12 mouse cellular contexts compared by ENCODE assay signal in genomic region chr1:133934354-133934963, GRCm38 (mm10). TPM values are rescaled to one million over a fixed set of nuclear protein-coding genes. Genes with fewer than 3 reads are reported as not detected.
DNase-seq lines count a peak whose midpoint lies in the region; ATAC-seq lines count a peak whose summit lies in the region.
"Had no signal": no experiment of that assay in that cellular context is flagged by ENCODE, and none has a peak within 500 bp of the region (broad histone marks: within the 10 kb centered on the region; RNA-seq: fewer than 3 reads in every experiment).

No protein-coding gene starts in this region.

- intact Hi-C loops in gastrocnemius, postnatal 14 days (cut with DNase I; ENCODE audit: low total_unique reads), result no loop called here

- no peak overlapping the region for H3K9ac ChIP-seq in midbrain, embryonic 11.5 days (ENCODE audit: low read length)
- H3K9ac ChIP-seq in midbrain, embryonic 14.5 days (replicated peaks; ENCODE audit: low read length), result no peak overlapping the region
- H3K9ac ChIP-seq in heart, embryonic 16.5 days (ENCODE audit: low read length), result no peak overlapping the region
- H3K9ac ChIP-seq: embryonic facial prominence, embryonic 12.5 days; liver, embryonic 13.5 days; stomach, embryonic 15.5 days had no signal

- DNase-seq in gastrocnemius, postnatal 25 days, result peak; percentile 53
- DNase-seq in gastrocnemius, postnatal 14 days, result no peak
- DNase-seq in midbrain, embryonic 11.5 days (ENCODE audit: low spot score, missing footprints), result peak; percentile 73
- no peak for DNase-seq in midbrain, embryonic 14.5 days
- no peak for DNase-seq in spleen, postnatal 36 days (ENCODE audit: low spot score in 2 of 2)
- DNase-seq in embryo, embryonic 9.5 days (ENCODE audit: extremely low spot score), result no peak
- DNase-seq: kidney, adult 2 months; liver, embryonic 13.5 days had no signal

- H3K9me3 ChIP-seq in midbrain, embryonic 11.5 days (ENCODE audit: control insufficient read depth, low read length), result no peaks in the 10 kb centered on the region
- H3K9me3 ChIP-seq in midbrain, embryonic 14.5 days (ENCODE audit: control insufficient read depth, low read length), result no peaks in the 10 kb centered on the region
- H3K9me3 ChIP-seq in heart, embryonic 16.5 days (replicated peaks; ENCODE audit: control insufficient read depth, low read length), result no peaks in the 10 kb centered on the region
- H3K9me3 ChIP-seq: embryonic facial prominence, embryonic 12.5 days; liver, embryonic 13.5 days; stomach, embryonic 15.5 days had no signal

- H3K27ac ChIP-seq in midbrain, embryonic 11.5 days (ENCODE audit: low read depth, low read length), result no peak overlapping the region
- H3K27ac ChIP-seq in midbrain, embryonic 14.5 days (replicated peaks; ENCODE audit: low read depth, low read length), result no peak overlapping the region
- no peak overlapping the region for H3K27ac ChIP-seq in heart, embryonic 16.5 days (ENCODE audit: low read length)
- H3K27ac ChIP-seq: embryonic facial prominence, embryonic 12.5 days; stomach, embryonic 15.5 days had no signal

- no peaks in the 10 kb centered on the region for H3K4me1 ChIP-seq in midbrain, embryonic 11.5 days (ENCODE audit: control insufficient read depth, insufficient read depth, low read length)
- no peaks in the 10 kb centered on the region for H3K4me1 ChIP-seq in midbrain, embryonic 14.5 days (ENCODE audit: control insufficient read depth, insufficient read depth, low read length)
- 0 out of 2 replicates have a peak, but pooled peaks cover 2% of the 10 kb centered on the region for H3K4me1 ChIP-seq in heart, embryonic 16.5 days (ENCODE audit: control insufficient read depth, insufficient read depth, low read length)
- H3K4me1 ChIP-seq: embryonic facial prominence, embryonic 12.5 days had no signal

- H3K4me3 ChIP-seq in midbrain, embryonic 11.5 days (ENCODE audit: low read depth, low read length), result no peak overlapping the region
- no peak overlapping the region for H3K4me3 ChIP-seq in midbrain, embryonic 14.5 days (replicated peaks; ENCODE audit: low read depth, low read length)
- H3K4me3 ChIP-seq in heart, embryonic 16.5 days (ENCODE audit: low read length), result no peak overlapping the region
- H3K4me3 ChIP-seq: embryonic facial prominence, embryonic 12.5 days; liver, embryonic 13.5 days; stomach, embryonic 15.5 days had no signal

- no peak overlapping the region for H3K4me2 ChIP-seq in midbrain, embryonic 11.5 days
- no peak overlapping the region for H3K4me2 ChIP-seq in midbrain, embryonic 14.5 days (ENCODE audit: low read length)
- H3K4me2 ChIP-seq in heart, embryonic 16.5 days (ENCODE audit: low read depth, low read length), result no peak overlapping the region
- H3K4me2 ChIP-seq: embryonic facial prominence, embryonic 12.5 days; liver, embryonic 13.5 days; stomach, embryonic 15.5 days had no signal

- ATAC-seq in midbrain, embryonic 11.5 days (ENCODE audit: low FRiP score), result no peak
- no peak for ATAC-seq in midbrain, embryonic 14.5 days (ENCODE audit: low FRiP score, low TSS enrichment)
- ATAC-seq in heart, embryonic 16.5 days (replicated peaks; ENCODE audit: extremely low read depth, insufficient read depth, low FRiP score), result 0 out of 2 replicates have a peak, but pooled peaks have one; percentile 37
- ATAC-seq in megakaryocyte-erythroid progenitor cell, adult 5-6 weeks (replicated peaks; ENCODE audit: low FRiP score, low TSS enrichment, poor library complexity, severe bottlenecking), result no peak

- no peaks in the 10 kb centered on the region for H3K36me3 ChIP-seq in midbrain, embryonic 11.5 days (ENCODE audit: control insufficient read depth, insufficient read depth, low read length)
- no peaks in the 10 kb centered on the region for H3K36me3 ChIP-seq in midbrain, embryonic 14.5 days (ENCODE audit: control insufficient read depth, insufficient read depth, low read length)
- H3K36me3 ChIP-seq in heart, embryonic 16.5 days (ENCODE audit: control insufficient read depth, insufficient read depth), result no peaks in the 10 kb centered on the region
- H3K36me3 ChIP-seq: embryonic facial prominence, embryonic 12.5 days; liver, embryonic 13.5 days; stomach, embryonic 15.5 days had no signal

- H3K27me3 ChIP-seq in midbrain, embryonic 11.5 days (ENCODE audit: control insufficient read depth, insufficient read depth, low read length), result no peaks in the 10 kb centered on the region
- H3K27me3 ChIP-seq in midbrain, embryonic 14.5 days (ENCODE audit: control insufficient read depth, insufficient read depth, low read length), result no peaks in the 10 kb centered on the region
- no peaks in the 10 kb centered on the region for H3K27me3 ChIP-seq in heart, embryonic 16.5 days (ENCODE audit: control insufficient read depth, insufficient read depth, low read length)
- H3K27me3 ChIP-seq: embryonic facial prominence, embryonic 12.5 days; stomach, embryonic 15.5 days had no signal

- WGBS in midbrain, embryonic 11.5 days, result 85% methylated on average over 10 of the region's 10 CpGs
- 86% methylated on average over 10 of the region's 10 CpGs for WGBS in midbrain, embryonic 14.5 days
- 76% methylated on average over 10 of the region's 10 CpGs for WGBS in heart, embryonic 16.5 days

RNA-seq across cellular contexts. Expression of gene Prelp, which starts 13.2 kb away (rescaled TPM):
- total RNA-seq in gastrocnemius, postnatal 25 days (2021), result 10 to 100 TPM; 14.9 to 21.8 TPM
- total RNA-seq in gastrocnemius, postnatal 14 days (2021), result 10 to 100 TPM; 15.6 to 18.4 TPM
- 1.1 and 1.7 TPM in 2 replicates for polyA plus RNA-seq in midbrain, embryonic 11.5 days (2014; fragmentation: Nextera tagmentation; extraction: Ambion mirVana)
- polyA plus RNA-seq in midbrain, embryonic 14.5 days (2014; fragmentation: Nextera tagmentation; extraction: Ambion mirVana), result 7.1 and 8.7 TPM in 2 replicates
- 4.4 and 5.6 TPM in 2 replicates for polyA plus RNA-seq in heart, embryonic 16.5 days (2015; fragmentation: Nextera tagmentation; extraction: Ambion mirVana)
- total RNA-seq in megakaryocyte-erythroid progenitor cell, adult 5-6 weeks (2014; fragmentation: Nextera tagmentation), result 0.20 TPM in 1 of 2 replicates, not detected in the other
- not detected in 2 replicates for total RNA-seq in megakaryocyte-erythroid progenitor cell, adult 5-6 weeks (2017)

RNA-seq across cellular contexts. Expression of gene Optc, which starts 26.7 kb away (rescaled TPM):
- total RNA-seq in gastrocnemius, postnatal 25 days (2021), result under 1 TPM in 1 of 2 experiments, not detected in 1; 0.75 TPM
- under 1 TPM; 0.18 TPM for total RNA-seq in gastrocnemius, postnatal 14 days (2021)
- polyA plus RNA-seq in midbrain, embryonic 11.5 days (2014; fragmentation: Nextera tagmentation; extraction: Ambion mirVana), result 1.6 and 1.9 TPM in 2 replicates
- polyA plus RNA-seq in midbrain, embryonic 14.5 days (2014; fragmentation: Nextera tagmentation; extraction: Ambion mirVana), result 3.5 and 4.5 TPM in 2 replicates
- polyA plus RNA-seq in heart, embryonic 16.5 days (2015; fragmentation: Nextera tagmentation; extraction: Ambion mirVana), result 0.28 and 0.36 TPM in 2 replicates
- total RNA-seq in megakaryocyte-erythroid progenitor cell, adult 5-6 weeks (2014; fragmentation: Nextera tagmentation), result not detected in 2 replicates
- total RNA-seq in megakaryocyte-erythroid progenitor cell, adult 5-6 weeks (2017), result 2.0 TPM in 1 of 2 replicates, not detected in the other

Comparison
In these comparisons a context has a peak if more than half of its experiments do, and no peak if none do; other contexts are left out.
1. DNase-seq: peak in gastrocnemius, postnatal 25 days (single experiment) and midbrain, embryonic 11.5 days (single experiment); none in gastrocnemius, postnatal 14 days (single experiment), midbrain, embryonic 14.5 days (single experiment), spleen, postnatal 36 days (0 of 2) and embryo, embryonic 9.5 days (single experiment).
2. RNA of gene Prelp, which starts 13.2 kb away (total RNA-seq): 14.9 to 21.8 TPM in gastrocnemius, postnatal 25 days and 15.6 to 18.4 TPM in gastrocnemius, postnatal 14 days; 0.20 TPM in megakaryocyte-erythroid progenitor cell, adult 5-6 weeks; every median in the first group is over 10 times any median in the second.